Mouse (Mus musculus): ENCODE data around the gene Foxj2.

Gene Foxj2

DNA sequence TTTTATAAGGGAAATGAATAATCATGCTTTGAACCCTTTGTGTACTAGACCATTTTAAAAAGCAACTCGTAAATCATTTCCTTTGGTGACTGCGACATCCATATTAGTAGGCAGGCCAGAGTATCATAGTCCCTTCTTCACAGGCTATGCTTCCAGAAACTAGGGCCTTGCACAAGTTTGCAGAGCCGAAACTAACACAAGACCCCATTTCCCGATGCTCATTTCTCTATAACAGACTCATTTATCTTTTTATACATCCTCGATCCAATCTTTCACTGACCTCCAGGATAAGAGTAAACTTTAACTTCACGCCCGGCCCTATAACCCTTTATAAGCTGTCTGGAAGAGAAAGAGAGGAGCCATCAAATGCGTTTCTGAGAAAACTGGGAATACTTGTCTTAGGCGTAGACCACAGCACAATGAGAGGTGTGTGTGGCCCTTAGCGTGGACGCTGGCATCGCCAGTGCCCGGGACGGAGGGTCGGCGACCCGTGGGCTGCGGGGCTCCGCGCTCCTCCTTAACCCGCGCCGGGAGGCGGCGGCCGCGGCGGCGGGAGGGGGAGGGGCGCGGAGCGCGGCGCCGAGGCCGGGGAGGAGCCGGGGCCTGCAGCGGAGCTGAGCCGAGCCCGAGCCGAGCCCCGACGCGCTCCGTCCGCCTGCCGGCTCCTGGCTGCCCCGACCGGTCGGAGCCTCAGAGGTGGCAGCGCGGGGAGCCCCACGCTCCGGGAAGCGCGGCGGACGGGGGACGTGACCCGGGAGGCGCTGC, at the start of gene Foxj2:
Gene Foxj2 (plus strand): TSS at position 609 of the 765 bp plus-strand sequence.
- DNase-seq, result peak; percentile 58 to 71

- DNase-seq, result no peak
Measured at GRCm38 (mm10) chr6:122770760-122771315, 48.9 kb upstream of the Foxj2 start.

DNA sequence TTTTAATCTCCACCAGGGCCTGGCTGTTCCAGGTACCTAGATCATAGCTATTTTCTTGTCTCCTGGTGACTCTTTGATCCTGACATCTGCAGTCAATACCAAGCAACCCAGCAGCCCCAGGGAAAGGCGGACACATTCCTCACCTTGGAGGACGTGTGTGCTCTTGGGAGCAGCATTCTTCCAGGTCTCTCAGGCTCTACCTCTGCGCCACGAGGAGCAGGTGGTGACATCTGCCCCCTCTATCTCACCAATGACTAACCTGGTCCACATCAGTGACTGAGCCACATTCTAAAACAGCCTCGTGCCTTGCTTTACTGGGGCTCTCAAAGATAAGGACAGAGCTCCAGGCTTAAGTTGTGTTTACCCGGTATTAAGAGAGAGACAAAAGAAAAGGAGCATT, 47.0 kb upstream of the Foxj2 start:
- no peak for DNase-seq

GRCm38 (mm10) chr6:122774345-122774744, 45.4 kb upstream of the Foxj2 start:
- no peak for DNase-seq

GRCm38 (mm10) chr6:122776040-122776439, 43.7 kb upstream of the Foxj2 start:
- no peak for DNase-seq

DNA sequence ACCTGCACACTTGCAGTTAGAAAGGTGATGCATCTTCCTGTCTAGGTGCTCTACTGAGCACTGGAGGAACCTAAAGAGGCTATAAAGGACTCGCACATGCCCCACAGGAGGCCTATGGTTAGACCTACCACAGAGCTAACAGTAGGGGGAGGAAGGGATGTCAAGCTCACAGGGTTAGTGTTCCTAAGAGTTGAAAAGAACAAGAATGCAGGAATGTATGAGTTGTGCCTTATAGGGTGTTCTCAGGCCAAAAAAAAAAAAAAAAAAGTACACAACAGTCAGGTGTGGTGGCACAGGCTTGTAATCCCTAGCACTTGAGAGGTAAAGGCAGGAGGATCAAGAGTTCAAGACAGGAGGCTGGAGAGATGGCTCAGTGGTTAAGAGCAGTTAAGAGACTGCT, 39.8 kb upstream of the Foxj2 start:
- DNase-seq, result no peak

DNA sequence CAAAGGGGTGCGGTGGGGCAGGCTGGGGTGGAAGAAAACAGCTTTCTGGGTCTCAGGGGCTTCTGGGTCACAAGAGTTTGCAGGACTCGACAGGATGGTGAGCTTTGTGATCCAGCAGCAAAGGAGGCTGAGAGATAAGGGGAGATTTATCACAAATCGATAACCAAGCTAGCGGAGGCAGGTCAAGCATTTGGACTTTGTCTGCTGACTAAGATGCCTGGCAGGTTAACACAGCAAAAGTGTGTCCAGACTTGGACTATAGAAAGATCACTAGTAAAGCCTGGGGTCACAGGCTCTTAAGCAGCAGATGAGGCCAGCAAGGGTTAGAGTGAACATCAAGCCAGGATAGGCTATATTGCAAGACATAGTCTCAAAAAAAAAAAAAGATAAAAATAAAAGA, 38.5 kb upstream of the Foxj2 start:
- DNase-seq, result peak; percentile 9 to 16

DNA sequence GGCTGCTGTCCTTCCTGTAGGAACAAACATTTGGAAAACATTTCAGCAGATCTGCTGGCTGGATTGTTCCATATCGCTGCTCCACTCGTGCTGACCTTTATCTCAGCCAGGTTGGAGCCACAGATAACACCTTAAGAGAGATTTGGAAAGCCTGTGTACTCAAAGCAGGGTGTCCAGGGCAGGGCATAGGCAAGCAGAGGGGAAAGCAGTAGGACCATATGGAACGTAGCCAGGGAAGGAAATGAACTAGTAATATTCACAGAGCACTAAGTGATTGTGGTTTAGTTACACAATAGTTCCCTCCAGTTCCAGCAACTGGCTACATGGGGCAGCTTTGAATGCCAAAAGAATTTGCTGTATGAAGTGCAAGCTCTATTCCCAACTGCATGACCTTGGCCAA, 37.5 kb upstream of the Foxj2 start:
- DNase-seq, result no peak

- DNase-seq, result no peak
Measured at GRCm38 (mm10) chr6:122784866-122785265, 34.8 kb upstream of the Foxj2 start.

DNA sequence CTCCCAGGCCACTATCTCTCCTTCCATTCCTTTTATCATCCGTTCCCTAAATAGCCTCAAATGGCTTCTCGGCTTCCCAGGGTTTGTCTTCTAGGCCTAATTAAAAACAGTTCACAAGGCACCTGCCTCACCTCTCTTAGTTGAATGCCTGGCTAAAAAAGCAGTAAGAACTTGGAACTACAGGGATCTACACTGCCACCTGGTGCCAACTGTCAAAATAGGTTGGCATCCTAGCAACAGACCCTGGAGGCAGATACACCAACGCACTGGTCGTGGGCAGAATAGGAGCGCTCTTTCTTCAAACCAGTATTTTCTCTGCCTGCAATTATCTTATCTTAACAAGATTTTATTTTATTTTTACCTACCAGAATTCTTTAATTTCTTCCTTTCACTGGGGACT, 33.4 kb upstream of the Foxj2 start:
- DNase-seq, result peak in 1 of 2 experiments; percentile 67

DNA sequence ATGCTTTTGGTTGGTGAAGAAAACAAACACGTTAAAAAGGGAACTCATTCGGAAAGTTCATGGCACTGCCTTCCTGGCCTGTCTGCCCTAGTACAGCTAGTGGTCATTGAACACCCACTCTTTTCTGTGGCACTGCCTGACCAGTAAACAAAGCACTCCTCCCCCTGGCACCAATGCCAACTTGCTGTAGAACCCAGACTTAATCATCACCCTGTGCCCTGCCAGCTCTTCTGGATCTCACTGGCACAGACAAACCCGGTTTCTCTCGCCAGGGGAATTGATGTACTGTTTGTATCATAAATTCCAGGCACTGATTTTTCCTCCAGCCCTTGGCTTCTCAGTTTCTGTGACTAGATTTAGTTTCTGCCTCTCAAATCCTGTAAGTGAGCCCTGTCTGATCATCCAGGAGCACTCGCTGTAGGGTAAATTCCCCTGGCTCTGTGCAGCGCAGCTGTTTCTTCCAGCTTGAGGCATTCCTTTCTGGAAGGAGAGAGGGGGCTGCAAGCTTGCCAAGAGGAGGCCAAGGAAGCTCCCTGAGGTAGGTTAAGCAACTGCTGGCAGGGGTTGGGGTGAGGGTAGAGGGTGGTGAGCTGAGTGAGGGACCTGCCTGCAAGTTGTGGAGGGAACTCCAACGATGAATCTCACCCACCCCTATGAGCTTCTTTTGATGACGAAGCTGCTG, 24.3 kb upstream of the Foxj2 start:
- DNase-seq, result no peak

DNA sequence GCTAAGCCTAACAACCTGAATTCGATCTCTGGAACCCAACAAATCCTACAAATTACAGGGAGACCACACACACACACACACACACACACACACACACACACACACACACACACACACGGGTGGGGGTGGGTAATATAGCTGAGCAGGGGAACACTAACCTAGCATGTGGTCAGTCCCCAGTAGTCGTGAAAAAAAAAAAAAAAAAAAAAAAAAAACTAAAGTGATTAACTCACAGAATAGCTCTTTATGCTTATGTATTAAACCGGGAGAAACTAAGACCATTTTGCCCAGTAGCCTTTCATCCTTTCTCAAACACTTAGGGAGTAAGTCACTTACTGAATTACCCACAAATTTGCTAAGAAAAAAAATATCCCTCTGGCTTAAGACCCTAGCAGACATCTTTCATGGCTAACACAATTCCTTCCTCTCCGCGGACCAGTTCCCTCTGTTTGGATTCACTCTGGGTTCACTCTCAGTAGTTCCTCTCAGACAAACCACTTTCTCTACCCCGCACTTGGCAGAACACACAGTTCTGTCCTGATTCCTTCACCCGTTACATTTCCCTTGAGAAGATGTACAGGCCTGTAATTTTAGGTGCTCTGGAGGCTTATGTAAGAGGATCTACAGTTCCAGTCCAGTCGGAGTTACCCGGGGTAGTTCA, 18.9 kb upstream of the Foxj2 start:
- DNase-seq, result no peak

DNA sequence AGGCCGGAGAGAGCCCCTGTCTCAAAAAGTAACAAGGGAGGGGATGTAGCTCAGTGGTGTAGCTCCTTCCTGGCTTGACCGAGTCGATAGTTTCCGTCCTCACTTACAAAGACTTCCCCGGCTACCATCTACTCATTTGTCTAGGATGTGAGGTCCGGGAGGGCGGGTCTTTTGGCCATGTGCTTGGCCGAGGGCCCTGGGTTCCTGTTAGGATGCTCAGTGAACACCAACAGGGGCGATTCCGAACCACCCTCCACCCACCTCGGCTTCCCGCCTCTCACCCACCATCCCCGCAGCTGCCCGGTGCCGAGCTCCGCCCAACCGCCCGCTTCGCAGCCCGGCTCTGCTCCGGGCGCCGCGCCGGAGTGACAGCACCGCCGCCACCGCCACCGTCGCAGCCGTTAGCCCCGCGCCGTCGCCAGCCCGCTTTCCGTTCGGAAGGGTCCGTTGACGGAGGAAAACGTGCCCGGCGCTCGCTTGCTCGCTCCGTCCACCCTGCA, 18.4 kb upstream of the Foxj2 start, which contains the start of gene Slc2a3:
Gene Slc2a3 (minus strand): TSS at position 340 of the 500 bp plus-strand sequence.
- DNase-seq, result peak in 1 of 2 experiments; percentile 45

DNA sequence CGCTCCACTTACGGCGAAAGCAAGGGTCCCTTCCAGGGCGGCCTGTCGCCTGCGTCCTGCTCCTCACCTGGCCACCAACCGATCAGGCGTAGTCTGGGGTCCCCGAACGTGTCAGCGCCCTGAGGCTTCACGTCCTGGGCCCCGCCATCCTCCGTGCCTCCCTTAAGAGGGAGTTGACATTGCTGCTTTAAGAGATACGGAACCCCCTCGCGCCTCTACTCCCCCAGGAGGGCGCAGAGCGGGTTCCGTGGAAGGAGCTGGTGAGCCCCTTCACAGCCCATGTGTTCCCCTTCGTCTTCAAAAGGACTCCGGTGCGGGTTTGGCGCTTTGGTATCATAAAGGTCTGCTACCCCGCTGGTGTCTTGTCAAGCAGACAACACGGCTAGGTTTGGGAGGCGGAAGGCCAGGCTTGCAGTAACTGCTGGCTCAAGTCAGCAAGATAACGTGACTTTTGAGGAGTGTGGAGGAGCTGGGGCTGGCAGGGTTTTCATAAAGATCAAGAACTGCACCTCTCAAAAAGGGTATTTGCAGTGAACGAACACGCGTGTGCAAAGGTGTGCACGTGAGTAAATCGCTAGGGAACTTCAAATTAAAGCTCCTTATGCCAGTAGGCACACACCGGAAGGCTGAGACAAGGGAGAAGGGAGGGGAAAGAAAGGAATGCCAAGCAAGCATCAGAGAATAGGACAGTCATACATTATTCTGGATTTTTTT, 17.8 kb upstream of the Foxj2 start:
- no peak for DNase-seq

DNA sequence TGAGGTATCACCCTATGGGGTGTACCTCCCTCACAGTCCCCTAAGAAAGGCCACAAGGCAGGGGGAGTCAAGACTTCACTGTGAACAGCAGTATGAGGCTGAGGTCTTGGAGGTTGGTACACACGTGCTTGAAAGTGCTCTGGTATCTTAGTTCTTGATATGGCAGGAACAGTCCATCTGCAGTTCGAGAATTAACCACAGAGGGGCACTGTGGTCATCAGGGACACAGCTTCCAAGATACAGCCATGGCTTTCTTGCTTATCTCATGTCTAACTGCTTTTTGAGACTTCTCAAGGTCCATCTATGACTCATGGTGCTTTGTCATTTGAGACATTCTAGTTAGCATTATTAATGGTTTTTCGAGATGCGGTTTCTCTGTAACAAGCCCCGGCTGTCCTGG, 15.3 kb upstream of the Foxj2 start:
- DNase-seq, result peak; percentile 51 to 88

GRCm38 (mm10) chr6:122810022-122810614, 9.6 kb upstream of the Foxj2 start:
- no peak for DNase-seq

DNA sequence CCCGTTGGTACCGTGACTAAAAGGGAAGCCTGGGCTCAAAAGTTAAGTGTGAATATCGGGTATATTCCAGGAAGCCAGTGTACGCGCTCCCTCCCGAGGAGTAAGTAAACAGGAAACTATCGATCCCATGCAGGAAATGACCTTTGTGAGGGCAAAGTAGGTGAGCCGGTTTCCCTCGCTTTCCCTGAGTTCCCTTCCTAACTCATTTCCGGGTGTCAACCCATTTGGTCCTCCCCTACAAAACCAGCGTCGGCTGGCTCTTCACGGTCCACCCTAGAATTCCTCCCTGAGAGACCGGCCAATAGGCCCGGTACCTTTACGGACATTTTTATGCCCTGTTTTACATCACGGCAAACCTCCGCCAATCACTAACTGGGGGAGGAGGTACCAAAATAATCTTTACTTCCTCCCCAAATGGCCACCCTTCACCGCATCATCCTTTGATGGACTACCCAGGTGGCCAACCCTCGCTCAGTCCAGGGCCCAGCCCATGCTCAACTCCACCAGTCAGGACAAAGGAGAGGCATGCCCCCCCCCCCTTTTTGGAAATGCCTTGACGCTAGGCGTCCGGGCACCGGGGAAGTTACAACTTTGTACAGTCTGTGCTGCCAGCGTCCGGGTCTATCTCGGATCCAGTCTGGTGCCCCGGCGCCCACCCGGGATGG, 9.0 kb upstream of the Foxj2 start:
- peak; percentile 98 to 99 for DNase-seq

- DNase-seq, result peak; percentile 94 to 95
Measured at GRCm38 (mm10) chr6:122811280-122811652, 8.4 kb upstream of the Foxj2 start.

DNA sequence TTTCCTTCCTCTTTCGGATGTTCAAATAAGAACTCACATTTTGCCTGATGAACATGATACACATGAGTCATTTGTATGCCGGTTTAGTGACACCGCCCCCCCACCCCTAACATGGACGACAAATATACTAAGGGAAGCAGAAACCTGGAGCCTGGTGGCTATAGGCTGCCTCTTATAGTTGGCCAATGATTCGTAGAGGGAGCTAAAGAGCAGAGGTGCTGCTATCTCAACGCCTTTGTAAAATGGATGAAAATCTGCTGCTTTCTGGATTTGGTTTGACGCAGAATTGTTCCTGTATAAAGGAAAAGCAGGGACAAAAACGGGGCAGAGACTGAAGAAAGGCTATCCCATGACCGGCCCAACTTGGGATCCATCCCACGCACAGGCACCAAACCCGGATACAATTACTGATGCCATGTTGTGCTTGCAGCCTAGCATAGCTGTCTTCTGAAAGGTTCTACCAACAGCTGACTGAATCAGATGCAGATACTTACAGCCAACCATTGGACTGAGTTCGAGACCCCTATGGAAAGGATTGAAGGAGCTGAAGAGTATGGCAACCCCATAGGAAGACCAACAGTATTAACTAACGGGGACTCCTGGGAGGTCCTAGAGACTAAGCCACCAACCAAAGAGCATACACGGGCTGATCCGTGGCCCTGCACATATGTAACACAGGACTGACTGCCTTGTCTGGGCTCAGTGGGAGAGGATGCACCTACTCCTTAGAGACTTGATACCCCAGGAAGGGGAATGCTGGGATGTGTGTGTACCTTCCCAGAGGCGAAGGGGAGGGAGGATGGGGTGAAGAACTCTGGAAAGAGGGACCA, 7.7 kb upstream of the Foxj2 start:
- DNase-seq, result peak; percentile 25 to 31

DNA sequence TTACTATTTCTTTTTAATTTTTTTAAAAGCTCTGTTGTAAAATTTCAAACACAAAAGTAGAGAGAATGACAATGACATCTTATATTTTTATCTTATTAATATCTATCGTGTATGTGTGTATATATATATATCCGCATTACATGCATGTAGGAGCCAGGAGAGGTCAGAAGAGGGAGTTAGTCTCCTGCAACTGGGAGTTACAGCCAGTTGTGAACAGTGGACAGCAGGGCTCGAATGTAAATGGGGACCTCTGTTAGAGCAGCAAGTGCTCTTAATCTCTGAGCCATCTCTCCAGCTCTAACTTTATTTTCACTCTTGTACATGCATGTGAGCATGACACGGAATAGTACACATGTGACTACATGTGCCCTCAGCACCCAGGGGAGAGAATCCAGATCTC, 7.0 kb upstream of the Foxj2 start:
- DNase-seq, result no peak

DNA sequence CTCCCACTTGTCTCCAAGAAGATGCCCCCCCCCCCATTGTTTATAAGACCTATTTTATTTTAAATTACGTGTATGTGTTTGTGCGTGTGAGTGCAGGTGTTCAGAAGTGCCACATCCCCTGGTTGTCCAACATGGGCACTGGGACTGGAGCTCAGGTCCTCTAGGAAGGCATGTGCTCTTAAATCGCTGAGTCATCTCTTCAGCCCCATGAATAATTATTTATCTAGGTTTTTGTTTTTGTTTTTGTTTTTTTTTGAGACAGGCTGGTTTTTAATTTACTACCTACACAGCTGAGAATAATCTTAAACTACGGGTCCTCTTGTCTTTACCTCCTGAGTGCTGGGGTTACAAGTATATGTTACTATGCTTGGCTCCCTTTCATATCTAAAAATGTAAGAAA, 6.1 kb upstream of the Foxj2 start:
- no peak for DNase-seq
